Mouse (Mus musculus): ENCODE results near the gene Adh7. TPM values are rescaled to one million over a fixed set of nuclear protein-coding genes. Genes with fewer than 3 reads are reported as not detected.

Gene Adh7
- polyA plus RNA-seq, 1 experiment, result not detected

GRCm38 (mm10) chr3:138273080-138273479 is 55.5 kb downstream of the Adh7 start:
- Histone ChIP-seq H3K4me3 (ENCODE audit: extremely low read depth, insufficient read depth, insufficient read length) (no peak overlapping the region), H3K27ac (ENCODE audit: insufficient read depth, low read length) (no peak overlapping the region), H3K27me3 (ENCODE audit: control insufficient read depth, insufficient read depth, low read length) (no peaks in the 10 kb centered on the region), H3K36me3 (ENCODE audit: control insufficient read depth, insufficient read depth, low read length) (no peaks in the 10 kb centered on the region), H3K4me1 (ENCODE audit: control insufficient read depth, insufficient read depth, insufficient read length) (no peaks in the 10 kb centered on the region)
- no peak for DNase-seq (ENCODE audit: low read depth in 1 of 2, low spot score in 2 of 2)
- 89% methylated on average over 7 of the region's 7 CpGs for WGBS
- TF ChIP-seq CTCF (IDR thresholded peaks at IDR 0.05; ENCODE audit: extremely low read depth, insufficient read depth, insufficient read length, insufficient replicate concordance), result no peak
- TF ChIP-seq POLR2A (IDR thresholded peaks at IDR 0.05; ENCODE audit: low read depth, low read length), result no peak

GRCm38 (mm10) chr3:138275100-138275499 is 57.5 kb downstream of the Adh7 start:
- no peaks in the 10 kb centered on the region for H3K4me1 ChIP-seq (ENCODE audit: control insufficient read depth, insufficient read depth, insufficient read length)
- H3K27ac ChIP-seq (ENCODE audit: insufficient read depth, low read length), result peak overlapping the region; percentile 69
- no peak overlapping the region for H3K4me3 ChIP-seq (ENCODE audit: extremely low read depth, insufficient read depth, insufficient read length)
- TF ChIP-seq POLR2A (IDR thresholded peaks at IDR 0.05; ENCODE audit: low read depth, low read length) (no peak), CTCF (IDR thresholded peaks at IDR 0.05; ENCODE audit: extremely low read depth, insufficient read depth, insufficient read length, insufficient replicate concordance) (no peak)
- DNase-seq (ENCODE audit: low read depth in 1 of 2, low spot score in 2 of 2), result peak in 1 of 2 experiments; percentile 28
- WGBS, result 63% methylated on average over 3 of the region's 3 CpGs
- H3K36me3 ChIP-seq (ENCODE audit: control insufficient read depth, insufficient read depth, low read length), result no peaks in the 10 kb centered on the region
- H3K27me3 ChIP-seq (ENCODE audit: control insufficient read depth, insufficient read depth, low read length), result no peaks in the 10 kb centered on the region

- H3K36me3 ChIP-seq (ENCODE audit: control insufficient read depth, insufficient read depth, low read length), result no peaks in the 10 kb centered on the region
- no peaks in the 10 kb centered on the region for H3K4me1 ChIP-seq (ENCODE audit: control insufficient read depth, insufficient read depth, insufficient read length)
- 93% methylated on average over 9 of the region's 9 CpGs for WGBS
- TF ChIP-seq CTCF (IDR thresholded peaks at IDR 0.05; ENCODE audit: extremely low read depth, insufficient read depth, insufficient read length, insufficient replicate concordance), result no peak
- TF ChIP-seq POLR2A (IDR thresholded peaks at IDR 0.05; ENCODE audit: low read depth, low read length), result no peak
- H3K27me3 ChIP-seq (ENCODE audit: control insufficient read depth, insufficient read depth, low read length), result no peaks in the 10 kb centered on the region
- no peak overlapping the region for H3K4me3 ChIP-seq (ENCODE audit: extremely low read depth, insufficient read depth, insufficient read length)
- no peak for DNase-seq (ENCODE audit: low read depth in 1 of 2, low spot score in 2 of 2)
- H3K27ac ChIP-seq (ENCODE audit: insufficient read depth, low read length), result no peak overlapping the region
These were observed 65.0 kb downstream of the Adh7 start for GRCm38 (mm10) chr3:138282556-138282955.

Other genes with a start within 250 kb of the Adh7 start
- 11.9 and 13.5 TPM in 2 replicates for gene Dapp1, start 236.2 kb upstream of the Adh7 start, polyA plus RNA-seq (2012; rRNA removed)
- 0.05 and 0.08 TPM in 2 replicates for gene 1110002E22Rik, start 152.7 kb upstream of the Adh7 start, polyA plus RNA-seq (2012; rRNA removed)
- not detected in 2 replicates for gene Gm5105, start 150.4 kb upstream of the Adh7 start, polyA plus RNA-seq (2012; rRNA removed)
- 0.43 and 0.64 TPM in 2 replicates for gene Trmt10a, start 74.3 kb upstream of the Adh7 start, polyA plus RNA-seq (2012; rRNA removed)
- 0.47 and 0.54 TPM in 2 replicates for gene Mttp, start 72.8 kb upstream of the Adh7 start, polyA plus RNA-seq (2012; rRNA removed)
- not detected in 2 replicates for gene 4930579F01Rik, start 23.9 kb upstream of the Adh7 start, polyA plus RNA-seq (2012; rRNA removed)
- 1.8 and 1.9 TPM in 2 replicates for gene Adh1, start 43.2 kb downstream of the Adh7 start, polyA plus RNA-seq (2012; rRNA removed)
- gene Adh6a, start 95.5 kb downstream of the Adh7 start, polyA plus RNA-seq (2012; rRNA removed), result not detected in 2 replicates
- not detected in 2 replicates for gene Adh6b, start 124.0 kb downstream of the Adh7 start, polyA plus RNA-seq (2012; rRNA removed)
- gene Adh4, start 197.7 kb downstream of the Adh7 start, polyA plus RNA-seq (2012; rRNA removed), result not detected in 2 replicates
- 15.1 and 15.4 TPM in 2 replicates for gene Adh5, start 225.3 kb downstream of the Adh7 start, polyA plus RNA-seq (2012; rRNA removed)